Mouse (Mus musculus) lung, adult 2 months (tissue): ENCODE data around the gene Macf1.

ENCODE experiments used
- CTCF ChIP-seq: fragments of 200-500 bp; IDR thresholded peaks from 2 replicates; pipeline ENCODE4 v1.5.1; 2011; ENCODE audit warnings: mild to moderate bottlenecking, low read length, control low read depth; ENCODE audit not compliant: insufficient read depth
- POLR2A ChIP-seq: fragments of 200-500 bp; IDR thresholded peaks from 2 replicates; pipeline ENCODE4 v1.6.1; 2011; ENCODE audit warnings: low read depth, mild to moderate bottlenecking, control low read depth, low read length, borderline replicate concordance; ENCODE audit errors: extremely low read depth

- TF ChIP-seq CTCF = no peak
- TF ChIP-seq POLR2A = no peak
These were observed 106.6 kb downstream of the Macf1 start for GRCm38 (mm10) chr4:123577469-123578088.
